12 mouse cellular contexts compared by ENCODE assay signal in the genomic region with DNA sequence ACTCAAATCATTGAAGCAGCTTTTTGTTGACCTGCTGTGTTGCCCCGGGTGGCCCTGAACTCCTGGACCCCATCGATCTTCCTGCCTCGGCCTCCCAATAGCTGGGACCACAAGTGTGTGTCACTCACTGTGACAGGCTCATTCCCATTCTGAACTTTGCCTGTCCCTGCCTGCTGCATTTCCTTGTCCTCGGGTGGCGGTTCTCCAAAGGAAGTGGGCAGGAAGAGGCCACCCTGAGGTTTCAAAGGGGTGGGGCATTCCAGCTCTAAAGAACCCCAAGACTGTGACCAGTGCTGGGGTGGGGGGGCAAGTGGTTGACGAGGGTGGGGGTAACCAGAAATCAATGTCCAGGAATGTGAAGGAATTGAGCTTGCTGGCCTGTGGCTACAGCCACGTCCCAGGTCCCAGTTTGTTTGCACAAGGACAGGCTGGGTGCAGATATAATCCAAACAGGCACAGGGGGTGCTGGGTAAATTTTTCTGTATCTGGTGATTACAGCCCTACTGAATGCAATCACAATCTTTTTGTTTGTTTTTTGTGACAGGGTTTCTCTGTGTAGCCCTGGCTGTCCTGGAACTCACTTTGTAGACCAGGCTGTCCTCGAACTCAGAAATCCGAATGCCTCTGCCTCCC. TPM values are rescaled to one million over a fixed set of nuclear protein-coding genes. Genes with fewer than 3 reads are reported as not detected.
DNase-seq lines count a peak whose midpoint lies in the region; ATAC-seq and TF ChIP-seq lines count a peak whose summit lies in the region.
"Had no signal": no experiment of that assay in that cellular context is flagged by ENCODE, and none has a peak within 500 bp of the region (broad histone marks: within the 10 kb centered on the region; RNA-seq: fewer than 3 reads in every experiment).

No protein-coding gene starts in this region.

- H3K27ac ChIP-seq in kidney, embryonic 15.5 days: peak overlapping the region; percentile 54; the same call in 1 of the 2 replicates
- H3K27ac ChIP-seq in liver, postnatal 0 days (ENCODE audit: low read depth): peak overlapping the region; percentile 79
- H3K27ac ChIP-seq in stomach, embryonic 14.5 days (ENCODE audit: low read length): peak overlapping the region; percentile 13; the same call in 1 of the 2 replicates

- H3K4me1 ChIP-seq in kidney, embryonic 15.5 days: peaks cover 47% of the 10 kb centered on the region
- peaks cover 60% of the 10 kb centered on the region for H3K4me1 ChIP-seq in liver, postnatal 0 days (ENCODE audit: insufficient read depth)
- H3K4me1 ChIP-seq in stomach, embryonic 14.5 days (ENCODE audit: control insufficient read depth, insufficient read depth, low read length): peaks cover 18% of the 10 kb centered on the region; the same call in 1 of the 2 replicates

- TF ChIP-seq EP300 in liver, postnatal 0 days (IDR thresholded peaks at IDR 0.05; ENCODE audit: low read depth): peak; percentile 47; the same call in 1 of the 2 replicates

- 39% methylated on average over 9 of the region's 9 CpGs for WGBS in kidney, embryonic 15.5 days
- 18% methylated on average over 9 of the region's 9 CpGs for WGBS in liver, postnatal 0 days (ENCODE audit: insufficient replicate concordance)
- 35% methylated on average over 9 of the region's 9 CpGs for WGBS in stomach, embryonic 14.5 days

- H3K27me3 ChIP-seq in kidney, embryonic 15.5 days: peaks cover 30% of the 10 kb centered on the region
- H3K27me3 ChIP-seq in liver, postnatal 0 days (ENCODE audit: insufficient read depth, low read length): no peaks in the 10 kb centered on the region
- H3K27me3 ChIP-seq in stomach, embryonic 14.5 days (ENCODE audit: control insufficient read depth, insufficient read depth, low read length): 0 out of 2 replicates have a peak, but pooled peaks cover 3% of the 10 kb centered on the region

- DNase-seq in kidney, adult 8-10 months: no peak
- peak; percentile 11 for DNase-seq in induced T-regulatory cell, adult 2 months (ENCODE audit: low read depth)
- DNase-seq in liver, postnatal 0 days: peak; percentile 74
- no peak for DNase-seq in right cerebral cortex, postnatal 14 days
- DNase-seq in spleen, postnatal 14 days (ENCODE audit: low spot score in 2 of 2): no peak
- DNase-seq in layer of hippocampus, adult 9-10 months (ENCODE audit: low spot score): no peak

- H3K4me2 ChIP-seq in kidney, embryonic 15.5 days: peak overlapping the region; percentile 22; the same call in 1 of the 2 replicates
- peak overlapping the region; percentile 88 for H3K4me2 ChIP-seq in liver, postnatal 0 days (ENCODE audit: low read depth, low read length)
- H3K4me2 ChIP-seq in stomach, embryonic 14.5 days (replicated peaks; ENCODE audit: low read depth, low read length): peak overlapping the region; percentile 57; the same call in 1 of the 2 replicates

- no peak overlapping the region for H3K4me3 ChIP-seq in kidney, embryonic 15.5 days (replicated peaks)
- H3K4me3 ChIP-seq in liver, postnatal 0 days (ENCODE audit: low read depth, low read length): no peak overlapping the region
- no peak overlapping the region for H3K4me3 ChIP-seq in stomach, embryonic 14.5 days (ENCODE audit: low read depth, low read length)

- H3K9me3 ChIP-seq in kidney, embryonic 15.5 days (replicated peaks): no peaks in the 10 kb centered on the region
- H3K9me3 ChIP-seq in liver, postnatal 0 days (ENCODE audit: low read length): no peaks in the 10 kb centered on the region
- H3K9me3 ChIP-seq in stomach, embryonic 14.5 days (ENCODE audit: control insufficient read depth, low read depth, low read length): no peaks in the 10 kb centered on the region
- H3K9me3 ChIP-seq: G1E had no signal

- ATAC-seq in kidney, embryonic 15.5 days (replicated peaks; ENCODE audit: low FRiP score): no peak
- peak; percentile 87 for ATAC-seq in liver, postnatal 0 days
- ATAC-seq in stomach, embryonic 14.5 days (ENCODE audit: insufficient number of reproducible peaks, insufficient read depth, low FRiP score, low read depth): peak; percentile 35
- ATAC-seq: forebrain, embryonic 14.5 days; inflammation-experienced regulatory T-cells, adult 6 months; midbrain, embryonic 16.5 days had no signal

- H3K36me3 ChIP-seq in kidney, embryonic 15.5 days: no peaks in the 10 kb centered on the region
- H3K36me3 ChIP-seq in liver, postnatal 0 days (replicated peaks; ENCODE audit: insufficient read depth, low read length): no peaks in the 10 kb centered on the region
- H3K36me3 ChIP-seq in stomach, embryonic 14.5 days (ENCODE audit: control insufficient read depth, insufficient read depth, low read length): no peaks in the 10 kb centered on the region
- H3K36me3 ChIP-seq: G1E had no signal

- H3K9ac ChIP-seq in kidney, embryonic 15.5 days: no peak overlapping the region
- 0 out of 2 replicates have a peak overlapping the region, but pooled peaks have one; percentile 1 for H3K9ac ChIP-seq in liver, postnatal 0 days (replicated peaks)
- H3K9ac ChIP-seq in stomach, embryonic 14.5 days (replicated peaks; ENCODE audit: low read depth, low read length): no peak overlapping the region

- no peak for TF ChIP-seq CTCF in liver, postnatal 0 days (IDR thresholded peaks at IDR 0.05; ENCODE audit: low read depth)

RNA-seq across cellular contexts. Expression of a gene that starts 2.3 kb away (rescaled TPM):
- 0.26 and 0.46 TPM in 2 replicates for polyA plus RNA-seq in kidney, embryonic 15.5 days (2015; fragmentation: Nextera tagmentation; extraction: Ambion mirVana)
- 7.5 and 7.8 TPM in 2 replicates for polyA plus RNA-seq in liver, postnatal 0 days (2015; fragmentation: Nextera tagmentation; extraction: Ambion mirVana)
- 0.31 and 0.58 TPM in 2 replicates for polyA plus RNA-seq in stomach, embryonic 14.5 days (2014; fragmentation: Nextera tagmentation; extraction: Ambion mirVana)
- polyA plus RNA-seq: G1E; inflammation-experienced regulatory T-cells, adult 6 months had no signal

RNA-seq across cellular contexts. Expression of a gene that starts 3.1 kb away (rescaled TPM):
- polyA plus RNA-seq in kidney, embryonic 15.5 days (2015; fragmentation: Nextera tagmentation; extraction: Ambion mirVana): 1.7 and 2.1 TPM in 2 replicates
- 1.0 and 1.6 TPM in 2 replicates for polyA plus RNA-seq in liver, postnatal 0 days (2015; fragmentation: Nextera tagmentation; extraction: Ambion mirVana)
- polyA plus RNA-seq in stomach, embryonic 14.5 days (2014; fragmentation: Nextera tagmentation; extraction: Ambion mirVana): 4.7 and 4.8 TPM in 2 replicates
- polyA plus RNA-seq: inflammation-experienced regulatory T-cells, adult 6 months had no signal

RNA-seq across cellular contexts. Expression of a gene that starts 39.1 kb away (rescaled TPM):
- polyA plus RNA-seq in kidney, embryonic 15.5 days (2015; fragmentation: Nextera tagmentation; extraction: Ambion mirVana): 1.6 and 2.6 TPM in 2 replicates
- polyA plus RNA-seq in liver, postnatal 0 days (2015; fragmentation: Nextera tagmentation; extraction: Ambion mirVana): 1.5 TPM in 2 replicates
- 2.7 and 6.0 TPM in 2 replicates for polyA plus RNA-seq in stomach, embryonic 14.5 days (2014; fragmentation: Nextera tagmentation; extraction: Ambion mirVana)
- polyA plus RNA-seq: inflammation-experienced regulatory T-cells, adult 6 months had no signal

RNA-seq across cellular contexts. Expression of a gene that starts 54.3 kb away (rescaled TPM):
- polyA plus RNA-seq in kidney, embryonic 15.5 days (2015; fragmentation: Nextera tagmentation; extraction: Ambion mirVana): 1.9 and 2.3 TPM in 2 replicates
- 0.11 and 0.13 TPM in 2 replicates for polyA plus RNA-seq in liver, postnatal 0 days (2015; fragmentation: Nextera tagmentation; extraction: Ambion mirVana)
- 0.25 and 0.31 TPM in 2 replicates for polyA plus RNA-seq in stomach, embryonic 14.5 days (2014; fragmentation: Nextera tagmentation; extraction: Ambion mirVana)
- polyA plus RNA-seq: G1E had no signal

Comparison
In these comparisons a context has a peak if more than half of its experiments do, and no peak if none do; other contexts are left out.
1. H3K27ac ChIP-seq: peak in every context shown above with its lines; median percentile 79 in liver, postnatal 0 days; 54 in kidney, embryonic 15.5 days; 13 in stomach, embryonic 14.5 days.
2. H3K4me2 ChIP-seq: peak in every context shown above with its lines; median percentile 88 in liver, postnatal 0 days; 57 in stomach, embryonic 14.5 days; 22 in kidney, embryonic 15.5 days.
3. DNase-seq: peak in induced T-regulatory cell, adult 2 months (single experiment) and liver, postnatal 0 days (single experiment); none in kidney, adult 8-10 months (0 of 2), right cerebral cortex, postnatal 14 days (single experiment), spleen, postnatal 14 days (0 of 2) and layer of hippocampus, adult 9-10 months (single experiment).